Mouse (Mus musculus): ENCODE results near the gene Tcf7l2.

Gene Tcf7l2

DNA sequence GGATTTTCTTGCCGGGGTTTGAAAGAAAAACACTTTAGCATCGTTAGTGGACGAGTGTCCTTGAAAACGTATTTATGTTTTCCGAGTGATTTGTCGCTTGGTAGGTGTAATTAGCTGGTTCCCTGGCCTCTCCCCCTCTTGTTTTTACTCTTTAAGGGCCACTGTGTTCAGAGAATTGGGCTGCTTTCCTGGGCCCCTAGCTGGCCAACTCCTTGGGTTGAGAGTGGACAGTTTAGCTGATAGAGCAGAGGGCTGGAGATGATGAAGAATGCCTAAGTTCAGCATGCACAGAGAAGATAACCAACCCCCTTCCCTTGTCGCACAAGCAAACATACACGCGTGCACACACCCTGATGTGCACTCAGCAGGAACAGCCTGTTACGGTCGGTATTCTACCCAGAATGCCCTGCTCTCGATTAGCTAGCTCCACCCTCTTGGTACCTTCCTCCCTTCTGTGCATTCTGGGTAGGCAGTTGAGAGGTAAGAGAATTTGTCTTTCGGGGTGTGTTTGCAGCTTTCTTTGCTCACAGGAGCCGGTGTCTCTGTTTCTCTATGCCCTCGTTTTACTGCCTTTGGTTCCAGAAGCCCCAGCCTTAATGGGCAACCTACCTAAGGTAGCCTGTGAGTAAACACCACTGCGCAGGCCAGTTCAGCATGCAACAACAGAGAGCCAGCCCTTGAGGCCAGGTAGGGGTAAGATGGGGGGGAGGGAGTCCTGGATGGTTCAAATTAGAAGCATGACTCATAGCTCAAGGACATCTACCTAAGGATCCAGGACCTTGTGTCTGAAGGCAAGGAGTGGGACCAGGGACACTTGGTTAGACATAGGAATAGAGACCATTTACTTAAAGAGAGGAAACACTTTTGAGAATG lies 199.9 kb downstream of the Tcf7l2 start:
- DNase-seq (ENCODE audit: low spot score in 2 of 2) = no peak

DNA sequence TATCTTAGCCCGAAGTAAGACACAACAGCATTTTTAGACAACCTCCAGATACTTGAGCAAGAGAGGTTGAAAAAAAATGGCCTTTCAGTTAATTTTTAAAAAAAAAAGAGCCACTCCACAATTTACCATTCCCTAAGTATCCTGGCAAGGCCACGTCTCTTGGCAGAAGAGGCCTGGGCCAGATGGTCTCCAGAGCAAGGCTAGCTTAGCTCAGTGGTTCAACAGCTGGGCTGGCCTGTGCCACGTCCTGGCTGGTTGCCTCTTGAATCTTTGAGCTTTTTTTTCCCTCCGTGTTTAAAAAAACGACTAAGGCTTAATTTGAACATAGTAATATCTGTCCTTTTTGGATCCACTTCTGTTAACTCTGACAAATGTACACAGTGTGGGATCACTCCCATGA lies 209.8 kb downstream of the Tcf7l2 start:
- DNase-seq (ENCODE audit: low spot score in 2 of 2) = peak in 1 of 2 experiments; percentile 19

DNA sequence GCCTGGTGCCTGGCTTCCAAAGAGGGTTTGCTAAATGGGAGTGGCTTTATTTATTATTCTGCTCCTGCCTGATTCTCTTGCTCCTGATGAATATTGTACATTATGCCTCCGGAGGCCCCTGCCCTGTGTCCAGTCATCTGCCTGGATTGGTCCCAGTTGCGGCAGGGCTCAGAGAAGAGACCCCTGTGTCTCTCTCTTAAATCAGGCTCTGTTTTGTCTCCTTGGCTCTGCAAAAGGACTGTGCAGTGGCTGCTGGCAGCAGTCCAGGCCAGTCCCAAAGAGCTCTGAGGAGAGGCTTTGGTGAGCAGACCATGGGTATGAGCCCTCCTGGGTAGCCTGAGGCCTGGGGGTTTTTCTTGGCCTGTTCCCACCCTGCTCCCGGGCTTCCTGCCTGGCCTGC lies 211.6 kb downstream of the Tcf7l2 start:
- DNase-seq (ENCODE audit: low spot score in 2 of 2) = peak; percentile 44 to 49

DNA sequence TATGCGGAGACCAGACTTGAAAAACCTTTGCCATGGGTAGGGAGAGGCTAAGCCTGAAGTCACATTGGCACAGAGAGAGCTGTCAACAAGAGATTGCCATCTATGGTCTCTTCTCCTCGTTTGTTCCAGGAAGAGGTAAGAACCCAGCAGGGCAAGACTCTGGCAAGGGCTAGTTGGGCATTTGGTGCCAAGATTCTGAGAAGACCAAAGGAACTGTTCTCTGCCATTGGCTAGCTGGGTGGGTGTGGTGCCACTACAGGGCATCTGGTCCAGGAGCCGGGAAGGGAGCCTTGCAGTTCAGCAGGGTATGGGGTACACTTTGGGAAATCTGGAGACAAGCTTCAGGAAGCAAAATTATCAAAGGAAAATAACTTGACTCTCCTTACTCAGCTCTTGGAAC lies 213.5 kb downstream of the Tcf7l2 start:
- DNase-seq (ENCODE audit: low spot score in 2 of 2) = no peak

DNA sequence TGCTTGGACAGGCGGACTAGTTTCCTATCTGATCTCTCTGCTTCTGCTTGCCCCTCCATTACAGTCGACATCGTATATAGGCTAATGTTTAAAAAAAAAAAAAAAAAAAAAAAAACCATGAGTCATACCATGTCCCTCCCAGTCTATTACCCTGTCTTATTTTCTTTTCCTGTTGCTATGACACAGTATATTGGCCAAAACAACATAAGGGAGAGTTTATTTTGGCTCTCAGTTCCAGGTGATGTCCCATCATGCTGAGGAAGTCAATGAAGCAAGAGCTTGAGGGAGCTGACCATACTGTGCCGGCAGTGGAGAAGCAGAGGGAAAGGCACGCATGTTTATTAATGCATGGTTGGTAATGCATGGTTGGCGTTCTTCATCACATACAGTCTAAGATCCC lies 215.1 kb downstream of the Tcf7l2 start:
- no peak for DNase-seq (ENCODE audit: low spot score in 2 of 2)

DNA sequence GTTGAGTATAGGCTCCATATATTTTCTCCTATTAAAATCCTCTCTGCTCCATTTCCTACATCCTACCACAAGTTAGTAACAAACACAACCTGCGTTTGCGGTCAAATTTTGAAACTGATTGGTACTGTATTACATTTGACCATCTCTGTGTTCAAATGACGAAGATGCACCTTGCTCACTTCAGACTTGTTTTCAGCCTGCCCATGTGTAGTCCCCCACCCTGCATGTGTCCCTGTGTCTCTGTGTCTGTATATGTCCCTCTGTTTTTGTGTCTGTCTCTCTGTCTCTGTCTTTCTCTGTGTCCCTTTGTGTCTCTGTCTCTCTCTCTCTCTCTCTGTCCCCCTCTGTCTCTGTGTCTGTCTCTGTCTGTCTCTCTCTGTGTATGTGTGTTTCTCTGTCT lies 222.8 kb downstream of the Tcf7l2 start:
- DNase-seq (ENCODE audit: low spot score in 2 of 2) = no peak

DNA sequence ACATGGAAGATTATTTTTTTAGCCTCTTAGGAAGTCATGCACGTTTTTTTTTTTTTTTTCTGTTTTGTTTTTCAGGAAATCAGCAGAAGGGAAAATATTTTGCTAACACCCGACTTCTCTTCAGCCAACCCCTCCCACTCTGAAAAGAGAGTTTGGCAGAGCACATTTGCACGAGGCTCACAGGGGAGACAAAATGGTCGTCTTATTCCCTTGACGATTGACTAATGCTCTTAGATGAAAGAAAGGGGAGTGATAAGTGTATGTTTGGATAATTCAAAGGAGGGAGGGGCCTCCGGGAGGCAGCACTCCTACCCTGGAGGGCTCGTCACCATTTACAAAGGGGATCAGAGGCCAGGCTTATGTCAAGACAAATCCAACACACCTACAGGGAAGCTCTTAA lies 224.4 kb downstream of the Tcf7l2 start:
- DNase-seq (ENCODE audit: low spot score in 2 of 2) = no peak

DNA sequence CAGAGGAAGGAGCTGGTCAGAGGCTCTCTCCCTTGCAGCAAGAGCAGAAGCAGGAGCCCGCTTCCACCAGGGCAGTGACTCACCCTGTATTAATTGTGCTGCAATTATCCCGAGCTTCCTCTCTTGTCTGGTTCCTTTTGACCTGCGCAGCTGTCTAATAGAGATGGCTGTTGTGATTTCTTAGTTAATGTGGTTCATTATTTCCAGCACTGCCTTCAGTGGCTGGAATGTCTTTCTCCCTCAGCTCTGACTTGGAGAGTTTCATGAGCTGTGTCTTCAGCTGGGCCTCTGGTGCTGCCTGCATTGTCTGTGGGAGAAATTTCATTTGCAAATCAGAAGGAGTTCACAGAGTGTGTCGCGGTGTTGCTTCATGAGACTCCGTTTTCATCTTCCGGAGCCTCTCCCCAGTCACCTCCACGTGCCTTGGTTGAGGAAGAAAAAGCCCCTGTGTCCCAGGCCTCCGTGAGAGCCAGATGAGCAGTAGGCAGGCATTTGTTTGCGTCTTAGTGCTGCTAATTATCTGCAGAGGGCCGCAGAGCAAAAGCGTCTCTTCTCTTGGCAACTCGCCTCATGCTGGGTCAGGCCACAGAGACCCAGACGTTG lies 228.4 kb downstream of the Tcf7l2 start:
- no peak for DNase-seq (ENCODE audit: low spot score in 2 of 2)

DNA sequence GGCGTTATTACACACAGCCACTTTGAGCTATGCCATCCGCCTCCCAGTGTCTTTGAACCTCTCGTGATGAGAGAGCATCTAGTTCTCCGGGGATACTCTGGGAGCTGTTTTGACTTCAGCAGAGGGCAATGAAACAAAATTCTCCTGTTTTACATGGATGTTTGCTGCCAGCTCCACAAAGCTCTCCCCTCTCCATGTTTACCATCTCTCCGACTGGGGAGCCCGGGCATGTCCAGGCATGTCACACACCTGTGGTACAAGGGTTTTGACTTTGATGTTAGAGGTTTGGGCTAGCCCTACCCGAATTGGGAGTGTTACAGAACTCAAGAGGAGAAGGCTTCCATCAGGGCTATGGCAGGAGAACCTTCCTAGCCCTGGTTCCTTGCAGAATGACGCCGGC lies 234.5 kb downstream of the Tcf7l2 start:
- DNase-seq (ENCODE audit: low spot score in 2 of 2) = no peak

Data from frontal cortex, postnatal 14 days (tissue).